Mouse (Mus musculus): ENCODE results near the gene Trpd52l3. TPM values are rescaled to one million over a fixed set of nuclear protein-coding genes. Genes with fewer than 3 reads are reported as not detected.

Gene Trpd52l3
- polyA plus RNA-seq, 1 experiment from 2014 or later, result not detected

DNA sequence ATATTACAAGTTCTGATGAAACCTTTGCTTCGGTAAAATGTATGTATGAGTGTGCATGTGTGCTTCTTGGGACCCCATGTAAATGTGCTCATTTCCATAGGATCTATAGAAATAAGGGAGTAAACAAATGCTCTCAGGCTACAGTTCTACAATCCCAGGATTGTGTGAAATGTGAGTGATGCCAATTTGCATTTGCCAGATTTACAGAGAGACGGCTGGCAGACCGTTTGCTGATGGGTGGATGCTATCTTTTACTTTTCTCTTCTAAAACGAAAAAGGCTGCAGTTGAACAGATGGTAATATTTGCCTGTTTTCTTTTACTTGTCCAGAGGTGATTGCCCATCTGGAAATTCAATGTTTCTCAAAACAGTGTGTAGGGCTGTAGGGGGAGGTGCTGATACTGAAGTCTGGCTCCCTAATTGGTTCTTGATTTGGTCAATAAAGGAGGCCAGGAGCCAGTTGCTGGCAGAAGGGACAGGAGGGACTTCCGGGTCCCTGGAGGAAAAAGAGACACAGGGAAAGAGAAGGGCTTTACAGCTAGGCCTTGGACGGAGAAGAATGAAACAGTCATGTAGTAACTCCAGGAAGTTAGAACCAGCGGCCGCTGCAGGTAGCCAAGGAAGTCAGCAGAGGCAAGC, 24.0 kb upstream of the Trpd52l3 start:
- no peaks in the 10 kb centered on the region for H3K27me3 ChIP-seq (ENCODE audit: control insufficient read depth, insufficient read depth, low read length)
- no peak overlapping the region for H3K27ac ChIP-seq (ENCODE audit: low read length)
- H3K36me3 ChIP-seq (ENCODE audit: control insufficient read depth, insufficient read depth, low read length), result no peaks in the 10 kb centered on the region
- no peak overlapping the region for H3K9ac ChIP-seq (ENCODE audit: low read length)
- WGBS, result 78% methylated on average over 8 of the region's 8 CpGs
- H3K4me3 ChIP-seq (replicated peaks; ENCODE audit: low read length), result no peak overlapping the region
- H3K4me1 ChIP-seq (ENCODE audit: control insufficient read depth, insufficient read depth, low read length), result no peaks in the 10 kb centered on the region
- ATAC-seq (ENCODE audit: insufficient read depth, low FRiP score), result no peak
- H3K4me2 ChIP-seq (ENCODE audit: low read depth, low read length), result no peak overlapping the region
- no peaks in the 10 kb centered on the region for H3K9me3 ChIP-seq (replicated peaks; ENCODE audit: control insufficient read depth, low read length)

DNA sequence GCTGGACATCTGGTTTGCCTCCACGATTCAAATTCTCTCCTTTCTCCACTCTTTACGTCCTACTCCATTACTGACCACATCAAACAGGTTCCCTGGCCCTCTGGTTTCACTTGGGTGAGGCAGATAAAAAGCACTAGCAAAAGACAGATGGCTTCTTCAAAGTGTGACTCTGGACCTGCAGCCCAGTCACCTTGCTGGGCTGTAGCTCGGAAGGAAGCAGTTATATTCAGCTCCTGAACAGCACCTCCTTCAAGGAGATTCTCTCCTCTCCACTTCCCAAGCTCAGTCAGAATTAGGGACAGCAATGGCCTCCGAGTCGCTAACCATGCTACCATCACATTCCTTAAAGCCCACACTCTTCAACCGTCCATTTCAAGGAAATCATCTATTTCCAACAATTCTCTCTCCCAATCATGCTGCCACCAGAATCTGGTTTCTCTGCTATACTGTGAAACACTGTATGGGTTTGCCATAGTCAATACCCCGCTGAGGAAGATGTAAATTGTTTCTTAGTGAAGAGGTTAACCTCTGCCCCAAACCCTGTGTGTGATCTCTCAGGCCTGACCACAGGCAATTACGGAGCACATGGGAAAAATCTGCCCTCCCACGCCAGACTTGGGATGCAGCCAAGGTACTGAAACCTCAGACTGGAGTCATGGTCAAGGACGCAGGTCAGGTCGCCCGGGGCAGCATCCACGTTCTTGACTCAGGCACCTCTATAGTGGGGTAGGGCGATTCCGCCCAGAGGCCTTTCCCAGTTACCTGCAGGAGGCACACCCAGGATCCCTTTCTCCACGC, 19.2 kb upstream of the Trpd52l3 start:
- Histone ChIP-seq H3K4me2 (ENCODE audit: low read depth, low read length) (no peak overlapping the region), H3K36me3 (ENCODE audit: control insufficient read depth, insufficient read depth, low read length) (no peaks in the 10 kb centered on the region), H3K4me1 (ENCODE audit: control insufficient read depth, insufficient read depth, low read length) (no peaks in the 10 kb centered on the region), H3K27ac (ENCODE audit: low read length) (no peak overlapping the region), H3K9me3 (replicated peaks; ENCODE audit: control insufficient read depth, low read length) (no peaks in the 10 kb centered on the region), H3K4me3 (replicated peaks; ENCODE audit: low read length) (no peak overlapping the region), H3K27me3 (ENCODE audit: control insufficient read depth, insufficient read depth, low read length) (no peaks in the 10 kb centered on the region), H3K9ac (ENCODE audit: low read length) (no peak overlapping the region)
- ATAC-seq (ENCODE audit: insufficient read depth, low FRiP score), result no peak
- WGBS, result 73% methylated on average over 16 of the region's 16 CpGs

DNA sequence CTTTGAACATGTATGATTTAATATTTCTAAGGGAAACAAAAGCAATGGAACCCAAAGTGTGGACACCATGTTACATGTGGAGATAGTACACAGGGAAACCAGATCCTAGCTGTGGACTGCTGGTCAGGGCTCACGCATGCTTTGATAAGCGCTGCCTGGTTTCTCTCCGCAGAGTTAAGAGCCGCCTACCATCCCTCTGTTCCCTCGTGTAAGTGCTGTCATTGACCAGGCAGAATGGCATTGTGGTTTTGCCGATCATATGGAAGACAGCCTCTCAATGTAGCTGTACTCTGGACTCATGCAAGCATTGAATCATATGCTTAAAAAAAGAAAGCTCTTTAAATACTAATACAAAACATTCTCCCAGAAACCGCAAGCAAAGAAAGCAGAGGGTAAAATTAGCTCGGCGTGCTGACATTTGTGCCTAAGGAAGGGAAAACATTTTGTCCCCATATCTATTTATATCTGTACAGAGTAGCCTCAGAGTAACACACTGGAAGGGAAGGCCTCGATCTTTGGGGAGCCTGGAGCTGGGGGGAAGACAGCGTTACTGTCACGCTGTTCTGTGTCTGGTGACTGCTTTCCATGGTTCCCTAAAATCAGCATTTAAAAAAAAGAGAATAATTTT, 17.0 kb upstream of the Trpd52l3 start:
- Histone ChIP-seq H3K4me1 (ENCODE audit: control insufficient read depth, insufficient read depth, low read length) (no peaks in the 10 kb centered on the region), H3K36me3 (ENCODE audit: control insufficient read depth, insufficient read depth, low read length) (no peaks in the 10 kb centered on the region), H3K4me3 (replicated peaks; ENCODE audit: low read length) (no peak overlapping the region), H3K4me2 (ENCODE audit: low read depth, low read length) (no peak overlapping the region), H3K27ac (ENCODE audit: low read length) (no peak overlapping the region), H3K9ac (ENCODE audit: low read length) (no peak overlapping the region), H3K27me3 (ENCODE audit: control insufficient read depth, insufficient read depth, low read length) (no peaks in the 10 kb centered on the region), H3K9me3 (replicated peaks; ENCODE audit: control insufficient read depth, low read length) (no peaks in the 10 kb centered on the region)
- 83% methylated on average over 12 of the region's 12 CpGs for WGBS
- no peak for ATAC-seq (ENCODE audit: insufficient read depth, low FRiP score)

DNA sequence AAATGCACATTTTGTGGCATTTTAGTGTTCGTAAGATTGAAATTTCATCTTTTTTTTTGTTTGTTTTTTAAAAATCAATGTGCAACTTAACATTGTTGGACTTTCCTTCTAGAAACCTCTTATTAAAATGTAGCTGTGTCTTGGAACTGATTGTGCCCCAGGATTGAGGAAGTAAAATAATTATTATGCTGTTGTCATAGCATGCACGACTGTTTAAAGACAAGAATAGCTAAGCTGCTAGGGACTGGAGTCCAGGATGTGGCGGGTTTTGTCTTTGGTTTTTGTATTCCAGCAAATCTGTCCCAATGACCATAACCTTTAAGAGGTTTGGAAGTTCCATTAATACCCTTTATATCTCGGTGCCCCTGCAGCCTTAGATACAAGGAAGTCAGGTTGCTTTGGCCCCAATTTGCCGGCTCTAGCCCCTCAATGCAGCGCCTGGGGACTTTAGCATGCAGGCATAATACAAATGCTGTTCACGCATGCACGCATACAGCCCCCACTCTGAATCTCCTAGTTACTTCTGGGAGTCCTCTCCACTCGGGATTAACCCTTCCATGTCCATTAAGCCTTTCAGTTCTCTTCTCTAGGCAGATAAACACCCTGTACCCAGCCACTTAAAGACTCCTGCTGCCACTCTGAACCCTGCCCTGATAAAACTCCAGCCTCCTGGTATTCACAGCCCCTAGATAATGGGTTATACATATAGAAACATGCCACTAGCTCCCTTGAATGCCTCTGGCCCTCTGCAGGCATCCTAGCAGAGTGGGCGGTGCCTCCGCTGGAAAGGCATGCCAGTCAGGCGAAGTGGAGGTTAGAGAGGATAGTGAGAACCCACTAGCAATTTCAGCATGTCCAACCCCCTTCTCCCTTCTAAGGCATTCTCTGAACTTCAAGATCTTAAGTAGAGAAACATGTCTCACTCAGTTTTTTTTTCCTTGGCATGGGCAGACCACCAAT, 2.9 kb upstream of the Trpd52l3 start:
- H3K27me3 ChIP-seq (ENCODE audit: control insufficient read depth, insufficient read depth, low read length), result no peaks in the 10 kb centered on the region
- 62% methylated on average over 12 of the region's 12 CpGs for WGBS
- no peak overlapping the region for H3K9ac ChIP-seq (ENCODE audit: low read length)
- H3K27ac ChIP-seq (ENCODE audit: low read length), result no peak overlapping the region
- no peaks in the 10 kb centered on the region for H3K9me3 ChIP-seq (replicated peaks; ENCODE audit: control insufficient read depth, low read length)
- no peak overlapping the region for H3K4me2 ChIP-seq (ENCODE audit: low read depth, low read length)
- no peak overlapping the region for H3K4me3 ChIP-seq (replicated peaks; ENCODE audit: low read length)
- no peak for ATAC-seq (ENCODE audit: insufficient read depth, low FRiP score)
- H3K4me1 ChIP-seq (ENCODE audit: control insufficient read depth, insufficient read depth, low read length), result no peaks in the 10 kb centered on the region
- H3K36me3 ChIP-seq (ENCODE audit: control insufficient read depth, insufficient read depth, low read length), result no peaks in the 10 kb centered on the region

DNA sequence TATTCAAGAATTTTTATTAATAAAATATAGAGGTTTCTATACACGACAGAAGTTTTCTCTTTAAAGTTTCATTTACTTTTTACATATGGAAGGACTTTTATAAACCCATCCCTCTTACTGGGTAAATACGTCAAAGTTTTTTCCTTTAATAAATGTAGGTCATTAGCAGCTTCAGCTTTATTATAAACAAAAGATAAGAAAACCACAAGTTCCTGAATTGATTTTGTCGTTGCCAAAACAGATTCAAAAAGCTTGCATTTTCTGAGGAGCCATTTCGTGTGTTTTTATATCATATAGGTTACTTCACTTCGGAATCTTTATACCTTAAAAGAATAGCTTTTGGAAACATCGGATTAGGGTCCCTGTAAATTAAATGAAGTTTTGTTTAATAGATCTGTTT, 2.0 kb upstream of the Trpd52l3 start:
- Histone ChIP-seq H3K36me3 (ENCODE audit: control insufficient read depth, insufficient read depth, low read length) (no peaks in the 10 kb centered on the region), H3K9ac (ENCODE audit: low read length) (no peak overlapping the region), H3K27me3 (ENCODE audit: control insufficient read depth, insufficient read depth, low read length) (no peaks in the 10 kb centered on the region), H3K4me3 (replicated peaks; ENCODE audit: low read length) (no peak overlapping the region), H3K4me2 (ENCODE audit: low read depth, low read length) (no peak overlapping the region), H3K27ac (ENCODE audit: low read length) (no peak overlapping the region), H3K9me3 (replicated peaks; ENCODE audit: control insufficient read depth, low read length) (no peaks in the 10 kb centered on the region), H3K4me1 (ENCODE audit: control insufficient read depth, insufficient read depth, low read length) (no peaks in the 10 kb centered on the region)
- 45% methylated on average over 6 of the region's 6 CpGs for WGBS
- ATAC-seq (ENCODE audit: insufficient read depth, low FRiP score), result no peak

DNA sequence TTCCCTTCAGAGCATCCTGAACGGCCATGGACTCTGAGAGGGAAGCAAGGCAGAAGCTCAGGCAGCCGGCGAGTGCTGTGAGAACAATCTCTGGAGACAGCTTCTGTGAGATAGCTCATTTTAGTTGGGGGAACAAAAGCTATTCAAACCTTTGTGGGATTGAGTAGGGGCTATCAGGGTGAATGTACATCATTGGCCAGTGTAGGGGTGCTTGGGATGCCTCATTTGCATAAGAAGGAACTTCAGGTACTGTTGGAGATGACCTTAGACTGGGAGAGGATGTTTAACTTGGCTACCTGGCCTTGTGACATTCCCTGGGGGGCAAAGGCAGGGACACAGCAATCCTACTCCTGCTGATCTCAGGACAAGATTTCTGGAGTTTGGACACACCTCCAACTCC, 2.8 kb downstream of the Trpd52l3 start:
- WGBS, result 69% methylated on average over 3 of the region's 3 CpGs
- H3K9me3 ChIP-seq (replicated peaks; ENCODE audit: control insufficient read depth, low read length), result no peaks in the 10 kb centered on the region
- no peaks in the 10 kb centered on the region for H3K4me1 ChIP-seq (ENCODE audit: control insufficient read depth, insufficient read depth, low read length)
- no peaks in the 10 kb centered on the region; the same call in 1 of the 2 replicates for H3K27me3 ChIP-seq (ENCODE audit: control insufficient read depth, insufficient read depth, low read length)
- no peak overlapping the region for H3K9ac ChIP-seq (ENCODE audit: low read length)
- no peak overlapping the region for H3K4me2 ChIP-seq (ENCODE audit: low read depth, low read length)
- no peak for ATAC-seq (ENCODE audit: insufficient read depth, low FRiP score)
- H3K4me3 ChIP-seq (replicated peaks; ENCODE audit: low read length), result no peak overlapping the region
- no peak overlapping the region for H3K27ac ChIP-seq (ENCODE audit: low read length)
- H3K36me3 ChIP-seq (ENCODE audit: control insufficient read depth, insufficient read depth, low read length), result no peaks in the 10 kb centered on the region

DNA sequence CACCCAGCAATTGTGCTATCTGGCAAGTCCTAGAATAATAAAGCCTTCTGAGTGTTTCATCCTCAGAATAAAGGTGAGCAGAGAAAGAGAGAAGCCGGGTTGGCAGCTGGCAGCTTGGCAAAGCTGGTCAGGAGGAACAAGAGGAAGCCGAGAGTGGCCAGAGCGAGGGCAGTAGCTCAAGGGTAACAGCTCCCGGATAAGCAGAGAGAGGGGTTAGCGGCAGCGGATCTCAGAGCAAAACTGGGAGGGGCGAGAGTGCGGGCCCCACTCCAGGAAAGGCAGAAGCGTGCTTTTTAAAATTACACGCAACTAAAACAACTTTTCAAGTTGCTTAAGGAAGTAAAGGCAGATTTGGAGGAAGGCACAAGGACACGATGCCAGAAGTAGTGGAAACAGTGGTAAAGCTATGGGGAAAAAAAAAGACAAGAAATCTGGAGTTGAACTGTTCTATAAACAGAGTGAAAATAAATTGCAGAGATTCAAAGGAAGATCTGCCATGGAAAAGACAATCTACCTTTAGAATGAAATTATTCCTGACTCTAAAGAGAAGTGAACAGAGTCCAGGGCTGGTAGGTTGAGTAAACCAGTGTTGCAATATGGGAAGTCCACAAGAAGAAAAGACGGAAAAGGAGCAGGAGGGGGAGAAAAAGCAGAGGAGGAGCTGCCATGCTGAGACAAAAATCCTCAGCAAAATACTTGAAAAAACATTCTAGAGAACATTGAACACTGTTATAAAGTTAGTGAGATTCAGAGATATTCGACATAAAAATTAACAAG, 7.1 kb downstream of the Trpd52l3 start:
- 55% methylated on average over 13 of the region's 13 CpGs for WGBS

DNA sequence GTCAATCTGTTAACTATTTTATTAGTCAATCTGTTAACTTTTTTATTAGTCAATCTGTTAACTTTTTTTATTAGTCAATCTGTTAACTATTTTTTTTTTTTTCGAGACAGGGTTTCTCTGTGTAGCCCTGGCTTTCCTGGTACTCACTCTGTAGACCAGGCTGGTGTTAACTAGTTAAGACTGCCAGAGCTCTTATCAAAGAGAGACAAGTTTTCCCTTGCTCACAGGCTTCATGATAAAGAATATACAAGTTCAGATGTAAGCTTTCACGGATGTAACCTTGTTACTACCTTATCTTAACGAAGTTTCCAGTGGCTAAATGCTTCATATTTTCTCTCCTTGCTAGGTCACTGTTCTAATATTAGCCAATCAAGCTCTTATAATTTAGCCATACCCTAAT, 10.7 kb downstream of the Trpd52l3 start:
- no peaks in the 10 kb centered on the region for H3K9me3 ChIP-seq (replicated peaks; ENCODE audit: control insufficient read depth, low read length)
- H3K36me3 ChIP-seq (ENCODE audit: control insufficient read depth, insufficient read depth, low read length), result no peaks in the 10 kb centered on the region
- no peak overlapping the region for H3K27ac ChIP-seq (ENCODE audit: low read length)
- no peak overlapping the region for H3K4me3 ChIP-seq (replicated peaks; ENCODE audit: low read length)
- no peak overlapping the region for H3K4me2 ChIP-seq (ENCODE audit: low read depth, low read length)
- no peaks in the 10 kb centered on the region for H3K4me1 ChIP-seq (ENCODE audit: control insufficient read depth, insufficient read depth, low read length)
- no peaks in the 10 kb centered on the region for H3K27me3 ChIP-seq (ENCODE audit: control insufficient read depth, insufficient read depth, low read length)
- no peak for ATAC-seq (ENCODE audit: insufficient read depth, low FRiP score)
- H3K9ac ChIP-seq (ENCODE audit: low read length), result no peak overlapping the region
- 72% methylated on average over 3 of the region's 3 CpGs for WGBS

More for the DNA sequence above, 7.1 kb downstream of the Trpd52l3 start:
- H3K27ac ChIP-seq (ENCODE audit: low read length), result no peak overlapping the region
- H3K36me3 ChIP-seq (ENCODE audit: control insufficient read depth, insufficient read depth, low read length), result no peaks in the 10 kb centered on the region
- H3K4me3 ChIP-seq (replicated peaks; ENCODE audit: low read length), result no peak overlapping the region
- no peak for ATAC-seq (ENCODE audit: insufficient read depth, low FRiP score)
- peak overlapping the region; percentile 10; the same call in 1 of the 2 replicates for H3K4me2 ChIP-seq (ENCODE audit: low read depth, low read length)
- 0 out of 2 replicates have a peak overlapping the region, but pooled peaks have one; percentile 4 for H3K9ac ChIP-seq (ENCODE audit: low read length)
- H3K9me3 ChIP-seq (replicated peaks; ENCODE audit: control insufficient read depth, low read length), result no peaks in the 10 kb centered on the region
- H3K27me3 ChIP-seq (ENCODE audit: control insufficient read depth, insufficient read depth, low read length), result no peaks in the 10 kb centered on the region; the same call in 1 of the 2 replicates
- H3K4me1 ChIP-seq (ENCODE audit: control insufficient read depth, insufficient read depth, low read length), result no peaks in the 10 kb centered on the region

Data from stomach, embryonic 16.5 days (tissue).